Mouse (Mus musculus) limb, embryonic 13.5 days (tissue): ENCODE measurements at regions not wholly inside any gene's neighbourhood (a gene's known extent, or its start where the extent isn't known, plus 50 kb on each side); places are given as distances from the start of the nearest gene placed in this dataset.

Experiments
- ATAC-seq: fragments of 200-750 bp; cut with Nextera tagmentation; 2 replicates; pipeline ENCODE4 v1.8.0; 2017; ENCODE audit warnings: low read depth, moderate number of reproducible peaks, moderate TSS enrichment; ENCODE audit not compliant: low FRiP score
- H3K27ac ChIP-seq: fragments of 300-500 bp; sonication (generic); 2 replicates; pipeline ENCODE4 v1.5.1; 2015; ENCODE audit warnings: inconsistent platforms, mild to moderate bottlenecking, moderate library complexity
- H3K27me3 ChIP-seq: fragments of 300-500 bp; sonication (generic); 2 replicates; pipeline ENCODE4 v1.6.1; 2015; ENCODE audit warnings: mild to moderate bottlenecking, inconsistent platforms
- H3K36me3 ChIP-seq: fragments of 300-500 bp; sonication (generic); 2 replicates; pipeline ENCODE4 v1.6.1; 2015; ENCODE audit warnings: inconsistent platforms, mild to moderate bottlenecking, moderate library complexity
- H3K4me1 ChIP-seq: fragments of 300-500 bp; sonication (generic); 2 replicates; pipeline ENCODE4 v1.6.1; 2015; ENCODE audit warnings: inconsistent platforms
- H3K4me2 ChIP-seq: fragments of 300-500 bp; sonication (generic); replicated peaks from 2 replicates; pipeline ENCODE4 v1.6.1; 2015; ENCODE audit warnings: inconsistent platforms, mild to moderate bottlenecking, moderate library complexity
- H3K4me3 ChIP-seq: fragments of 300-500 bp; sonication (generic); 2 replicates; pipeline ENCODE4 v1.5.1; 2015; ENCODE audit warnings: moderate library complexity, mild to moderate bottlenecking, inconsistent platforms
- H3K9ac ChIP-seq: fragments of 300-500 bp; sonication (generic); 2 replicates; pipeline ENCODE4 v1.6.1; 2015; ENCODE audit warnings: mild to moderate bottlenecking, inconsistent platforms
- H3K9me3 ChIP-seq: fragments of 300-500 bp; sonication (generic); 2 replicates; pipeline ENCODE4 v1.6.1; 2016; ENCODE audit warnings: inconsistent platforms
- WGBS: fragments of 180-500 bp; shearing (Covaris S2); methylation state at CpG from one replicate; pipeline ENCODE4 v1.1.7; 2015; 5-methylcytosine and 5-hydroxymethylcytosine counted together

DNA sequence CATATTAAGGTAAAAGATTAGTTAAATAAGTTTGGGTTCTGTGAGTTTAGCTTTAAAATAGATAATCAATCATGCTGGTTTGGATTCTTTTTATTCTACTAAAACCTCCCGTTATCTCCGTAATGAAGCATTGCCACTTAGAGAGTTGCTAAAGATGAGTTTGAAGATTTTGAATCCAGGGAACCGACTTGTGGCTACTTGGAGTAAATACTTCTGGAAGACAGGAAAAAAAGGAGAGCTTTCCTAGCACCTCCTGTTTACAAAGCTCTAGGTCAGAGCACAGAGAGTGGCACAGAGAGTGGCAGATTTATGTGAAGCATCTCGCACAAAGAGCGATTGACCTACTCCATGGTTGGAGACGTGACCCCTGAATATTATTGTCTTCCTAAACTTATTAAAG, 227.4 kb downstream of the Usp25 start:
- no peak overlapping the region for H3K4me2 ChIP-seq
- no peaks in the 10 kb centered on the region for H3K9me3 ChIP-seq
- H3K27ac ChIP-seq, result no peak overlapping the region
- ATAC-seq, result no peak
- H3K36me3 ChIP-seq, result no peaks in the 10 kb centered on the region
- peaks cover 35% of the 10 kb centered on the region for H3K4me1 ChIP-seq
- H3K4me3 ChIP-seq, result no peak overlapping the region
- no peaks in the 10 kb centered on the region for H3K27me3 ChIP-seq
- no peak overlapping the region for H3K9ac ChIP-seq
- WGBS, result 75% methylated on average over 6 of the region's 6 CpGs

DNA sequence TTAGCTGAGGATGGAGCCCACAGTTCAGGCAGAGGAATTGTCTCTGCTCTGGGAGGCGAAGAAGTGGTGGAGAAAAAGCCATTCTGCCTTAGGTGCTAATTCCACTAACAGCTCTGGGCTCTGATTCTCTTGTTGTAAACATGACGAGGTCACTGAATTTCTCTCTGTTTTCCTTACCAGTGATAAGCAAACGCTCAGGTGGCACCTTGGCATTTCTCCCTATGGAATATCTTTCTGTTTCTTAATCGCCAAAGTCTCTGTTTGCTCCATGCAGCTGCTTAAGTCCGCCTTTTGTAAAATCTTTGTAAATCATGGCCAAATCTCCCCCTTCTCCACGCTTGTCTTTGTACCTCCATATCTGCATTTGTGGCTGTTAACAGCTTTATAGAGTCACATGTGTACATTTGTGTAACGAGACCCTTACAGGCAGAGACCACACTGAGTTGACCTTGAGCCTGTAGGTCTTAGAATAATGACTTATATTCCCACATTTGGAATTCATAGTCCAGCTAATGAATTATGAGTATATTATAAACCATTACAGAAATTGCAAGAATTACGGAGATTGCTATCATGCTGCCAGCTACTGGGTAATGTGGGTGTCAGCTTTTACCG, 225.8 kb downstream of the Usp25 start:
- ATAC-seq, result no peak
- Histone ChIP-seq H3K9me3 (no peaks in the 10 kb centered on the region), H3K9ac (no peak overlapping the region), H3K4me2 (peak overlapping the region; percentile 16; the same call in 1 of the 2 replicates), H3K4me1 (peaks cover 38% of the 10 kb centered on the region), H3K27me3 (no peaks in the 10 kb centered on the region), H3K4me3 (no peak overlapping the region), H3K36me3 (no peaks in the 10 kb centered on the region), H3K27ac (no peak overlapping the region)
- WGBS, result 48% methylated on average over 9 of the region's 9 CpGs

DNA sequence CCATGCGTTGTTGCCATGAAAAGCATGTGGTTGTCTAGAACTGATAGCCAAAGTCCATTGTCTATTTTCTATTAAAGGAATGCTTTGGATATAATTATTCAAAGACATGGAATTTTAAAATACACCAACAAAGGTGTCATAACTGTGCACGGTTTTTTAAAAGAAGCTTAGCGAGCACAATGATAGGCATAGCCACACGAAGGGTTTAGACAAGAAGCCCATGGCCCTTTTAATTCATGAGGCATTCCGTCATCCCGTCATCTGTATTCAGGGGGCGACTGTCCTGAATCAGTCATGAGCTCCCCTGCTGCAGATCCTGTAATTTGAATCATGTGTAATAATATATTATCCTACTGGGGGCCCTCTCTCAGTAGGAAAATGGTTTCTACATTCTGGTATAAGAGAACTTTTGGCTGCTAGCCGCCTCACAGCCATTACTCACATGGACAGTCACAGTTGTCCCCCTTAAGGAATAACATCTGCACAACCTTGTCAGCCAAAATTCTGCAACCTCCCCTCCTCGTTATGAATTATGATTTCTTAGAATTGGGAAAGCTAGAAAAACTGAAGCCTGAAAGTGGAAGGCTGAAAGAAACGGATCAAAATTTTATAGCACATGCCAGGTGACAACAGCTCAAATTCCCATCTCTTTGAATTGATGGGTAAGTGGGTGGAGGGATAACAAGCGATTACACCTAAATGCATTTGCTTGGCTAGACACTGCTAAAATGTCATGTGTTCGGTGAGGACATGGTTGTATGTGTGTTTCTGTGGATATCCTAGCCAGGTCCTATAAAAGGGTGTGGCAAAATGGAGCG, 225.1 kb downstream of the Usp25 start:
- Histone ChIP-seq H3K27ac (no peak overlapping the region), H3K27me3 (no peaks in the 10 kb centered on the region), H3K4me2 (peak overlapping the region; percentile 19; the same call in 1 of the 2 replicates), H3K9ac (no peak overlapping the region), H3K36me3 (no peaks in the 10 kb centered on the region), H3K4me1 (peaks cover 38% of the 10 kb centered on the region), H3K4me3 (no peak overlapping the region), H3K9me3 (no peaks in the 10 kb centered on the region)
- WGBS, result 44% methylated on average over 13 of the region's 13 CpGs
- peak; percentile 51 for ATAC-seq

DNA sequence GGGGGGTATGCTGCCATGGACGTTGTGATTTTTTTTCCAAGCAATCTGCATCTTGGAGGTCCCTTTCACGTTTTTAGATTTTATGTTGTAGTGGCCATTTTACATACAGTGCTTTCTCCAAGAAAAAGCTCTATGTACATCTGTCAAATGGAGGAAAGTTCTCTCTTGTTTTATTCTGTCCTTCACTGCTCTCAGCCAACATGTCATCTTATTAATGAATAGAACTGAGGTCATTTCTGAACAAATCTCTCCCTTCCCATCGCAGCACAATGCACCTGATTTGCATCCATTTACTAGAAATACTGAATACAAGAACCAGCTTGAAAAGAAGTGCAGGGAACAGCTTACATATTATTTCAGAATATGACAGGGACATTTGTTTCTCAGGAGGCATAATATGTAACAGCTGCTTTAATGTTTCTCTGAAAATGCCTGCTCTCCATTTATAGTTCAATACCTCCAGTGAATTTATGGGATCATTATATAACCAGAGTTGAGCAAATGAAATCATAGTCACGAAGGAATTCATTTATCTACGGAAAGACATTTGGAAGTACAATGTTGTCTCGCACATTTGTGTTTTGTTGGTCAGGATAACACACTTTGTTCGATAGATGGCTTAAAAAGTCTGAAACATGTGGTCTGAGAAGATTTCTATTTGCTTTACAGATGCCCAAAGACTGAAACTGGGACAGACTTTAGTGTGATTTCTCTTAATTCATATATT, 224.3 kb downstream of the Usp25 start:
- no peak overlapping the region for H3K27ac ChIP-seq
- H3K9ac ChIP-seq, result no peak overlapping the region
- H3K9me3 ChIP-seq, result no peaks in the 10 kb centered on the region
- H3K4me3 ChIP-seq, result no peak overlapping the region
- peaks cover 38% of the 10 kb centered on the region for H3K4me1 ChIP-seq
- no peaks in the 10 kb centered on the region for H3K36me3 ChIP-seq
- H3K27me3 ChIP-seq, result no peaks in the 10 kb centered on the region
- WGBS, result 59% methylated on average over 7 of the region's 7 CpGs
- no peak for ATAC-seq
- peak overlapping the region; percentile 21; the same call in 1 of the 2 replicates for H3K4me2 ChIP-seq

DNA sequence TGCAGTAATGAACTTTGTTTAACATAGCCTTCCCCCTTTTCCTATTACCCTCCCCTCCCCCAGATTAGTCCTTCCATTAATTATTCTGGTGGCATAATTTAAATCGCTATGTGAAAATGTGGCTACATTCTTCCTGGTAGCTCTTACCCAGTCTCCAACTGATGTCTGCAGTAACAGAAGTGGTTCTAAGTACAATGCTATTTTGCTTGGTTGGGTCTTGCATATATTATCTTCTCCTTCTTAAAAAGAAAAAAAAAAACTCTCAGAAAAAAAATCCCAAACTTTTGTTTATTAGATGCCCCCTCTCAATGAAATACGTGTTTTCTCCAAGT, 223.7 kb downstream of the Usp25 start:
- H3K4me1 ChIP-seq, result peaks cover 38% of the 10 kb centered on the region
- peak overlapping the region; percentile 61 for H3K4me2 ChIP-seq
- H3K36me3 ChIP-seq, result no peaks in the 10 kb centered on the region
- no peak overlapping the region for H3K27ac ChIP-seq
- 78% methylated on average over 2 of the region's 2 CpGs for WGBS
- no peak overlapping the region for H3K9ac ChIP-seq
- no peaks in the 10 kb centered on the region for H3K9me3 ChIP-seq
- peak overlapping the region; percentile 30 for H3K4me3 ChIP-seq
- no peaks in the 10 kb centered on the region for H3K27me3 ChIP-seq
- ATAC-seq, result 0 out of 2 replicates have a peak, but pooled peaks have one; percentile 18

DNA sequence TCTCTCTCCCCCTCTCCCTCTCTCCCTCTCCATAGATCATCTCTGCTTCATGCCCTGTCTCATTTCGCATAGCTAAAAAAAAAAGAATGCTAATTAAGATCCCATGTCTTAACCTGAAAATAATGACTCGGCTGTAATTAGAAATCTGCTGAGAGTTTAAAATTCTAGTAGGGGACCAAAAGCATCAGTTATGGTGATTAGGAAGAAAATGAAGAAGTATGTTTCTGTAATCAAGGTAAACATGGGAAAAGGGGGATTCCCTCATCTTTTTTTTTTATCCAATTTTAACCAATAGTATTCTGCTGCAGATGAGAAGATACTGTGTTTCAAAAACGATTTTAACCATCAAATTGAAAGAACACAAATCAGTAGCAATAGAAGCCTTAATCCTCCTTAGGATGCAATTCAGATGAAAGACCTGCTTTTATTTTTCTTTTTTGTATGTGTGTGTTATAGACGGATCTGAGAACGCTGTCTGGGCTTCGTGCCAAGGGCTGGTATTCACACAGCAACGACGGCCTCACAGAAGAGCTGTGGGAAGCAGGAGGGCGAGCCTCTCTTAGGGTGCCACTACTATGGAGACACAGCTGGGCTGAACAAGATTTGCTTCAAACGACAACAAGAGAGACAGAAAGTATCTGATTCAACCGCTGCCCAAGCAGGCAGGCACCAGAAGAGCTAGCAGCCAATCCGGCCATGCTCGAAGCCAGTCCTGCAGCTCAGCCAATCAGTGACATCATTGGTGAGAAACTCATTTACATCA, 223.2 kb downstream of the Usp25 start:
- H3K27me3 ChIP-seq, result no peaks in the 10 kb centered on the region
- no peaks in the 10 kb centered on the region for H3K9me3 ChIP-seq
- H3K9ac ChIP-seq, result peak overlapping the region; percentile 62
- ATAC-seq, result peak; percentile 73
- peak overlapping the region; percentile 30 for H3K4me3 ChIP-seq
- peak overlapping the region; percentile 61 for H3K4me2 ChIP-seq
- WGBS, result 30% methylated on average over 13 of the region's 13 CpGs
- H3K36me3 ChIP-seq, result no peaks in the 10 kb centered on the region
- H3K27ac ChIP-seq, result no peak overlapping the region
- H3K4me1 ChIP-seq, result peaks cover 38% of the 10 kb centered on the region

DNA sequence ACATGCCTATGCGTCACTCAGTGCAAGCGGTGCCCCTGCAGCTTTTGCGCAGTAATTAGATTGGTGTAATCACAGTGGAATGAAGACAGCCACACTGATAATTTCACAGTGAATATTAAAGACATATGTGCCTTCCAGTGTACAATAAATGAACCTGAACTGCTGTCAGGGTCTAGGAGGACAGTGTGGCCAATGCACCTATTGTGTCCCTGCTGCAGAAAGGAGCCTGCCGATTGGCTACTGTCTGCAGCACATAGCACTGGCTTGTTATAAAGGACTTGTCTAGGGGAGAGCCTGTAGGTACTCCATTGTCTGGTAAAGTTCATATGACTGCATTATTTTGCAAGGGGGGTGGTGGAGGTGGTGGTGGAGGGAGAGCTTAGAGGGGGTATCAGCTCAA, 222.5 kb downstream of the Usp25 start:
- Histone ChIP-seq H3K4me1 (peaks cover 38% of the 10 kb centered on the region), H3K27ac (no peak overlapping the region), H3K9me3 (no peaks in the 10 kb centered on the region), H3K4me2 (peak overlapping the region; percentile 16; the same call in 1 of the 2 replicates), H3K4me3 (no peak overlapping the region), H3K36me3 (no peaks in the 10 kb centered on the region), H3K9ac (no peak overlapping the region), H3K27me3 (no peaks in the 10 kb centered on the region)
- 71% methylated on average over 4 of the region's 4 CpGs for WGBS
- ATAC-seq, result no peak

DNA sequence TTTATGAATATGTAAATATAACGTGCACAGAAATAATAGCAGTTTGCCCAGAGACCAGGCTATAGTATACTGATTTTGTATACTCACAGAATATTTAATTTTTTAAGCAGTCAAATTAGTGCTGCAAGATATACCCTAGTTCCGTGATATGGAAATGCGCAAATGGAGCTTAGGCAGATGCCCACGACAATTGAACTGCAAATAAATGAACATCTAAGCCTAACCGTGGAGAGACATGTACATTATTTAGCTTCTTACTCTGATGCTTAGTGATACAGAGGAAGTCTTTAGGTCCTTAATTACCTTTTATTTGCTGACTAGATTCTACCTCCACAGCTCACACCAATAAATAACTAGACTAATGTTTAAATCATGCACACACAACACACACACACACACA, 221.9 kb downstream of the Usp25 start:
- Histone ChIP-seq H3K4me3 (no peak overlapping the region), H3K4me1 (peaks cover 38% of the 10 kb centered on the region), H3K4me2 (no peak overlapping the region), H3K27ac (no peak overlapping the region), H3K9ac (no peak overlapping the region), H3K36me3 (no peaks in the 10 kb centered on the region), H3K27me3 (no peaks in the 10 kb centered on the region), H3K9me3 (no peaks in the 10 kb centered on the region)
- no peak for ATAC-seq
- 84% methylated on average over 5 of the region's 5 CpGs for WGBS
